Mouse (Mus musculus): Measurements from ENCODE around the gene 2010300C02Rik.

DNA sequence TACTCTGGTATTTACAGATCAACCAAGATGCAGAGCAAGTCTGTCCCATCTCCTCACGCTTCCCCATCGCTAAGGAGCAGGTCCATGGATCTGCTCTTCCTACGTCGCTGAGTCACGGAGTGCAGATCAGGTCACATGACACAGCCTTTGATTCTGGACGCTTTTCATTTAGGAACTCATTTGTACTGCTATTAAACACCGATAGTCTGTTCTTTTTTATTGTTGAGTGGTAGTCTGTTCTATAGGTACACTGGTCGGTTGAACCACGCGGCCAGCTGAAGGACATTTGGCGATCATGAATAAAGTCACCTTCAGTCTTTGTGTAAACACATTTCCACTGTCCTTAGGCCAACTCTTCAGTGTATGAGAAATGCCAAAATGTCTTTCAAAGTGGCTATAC, 78.5 kb downstream of the 2010300C02Rik start:
- TF ChIP-seq CTCF (IDR thresholded peaks at IDR 0.05; ENCODE audit: extremely low read depth, insufficient read depth, low read length) (no peak), POLR2A (IDR thresholded peaks at IDR 0.05; ENCODE audit: extremely low read depth, insufficient read depth, low read length) (no peak)
